Mouse (Mus musculus) midbrain, embryonic 16.5 days (tissue): ENCODE results near the gene Clec5a. TPM values are rescaled to one million over a fixed set of nuclear protein-coding genes. Genes with fewer than 3 reads are reported as not detected.

ENCODE experiments used
- polyA plus RNA-seq: library from polyadenylated mRNA; unstranded; fragments of >200 nt; fragmentation: Nextera tagmentation; extraction: Ambion mirVana; gene quantifications from 2 replicates; pipeline ENCODE4 v1.2.1, GENCODE M21; 2015

Clec5a gene
- polyA plus RNA-seq, 1 experiment from 2014 or later = 0.75 TPM

Other genes starting within 250 kb of the Clec5a start
- 12.9 and 13.8 TPM in 2 replicates for gene E330009J07Rik, start 149.7 kb downstream of the Clec5a start, polyA plus RNA-seq
- 0.10 and 0.21 TPM in 2 replicates for gene Wee2, start 146.7 kb downstream of the Clec5a start, polyA plus RNA-seq
- 96.8 and 110 TPM in 2 replicates for gene Ssbp1, start 114.5 kb downstream of the Clec5a start, polyA plus RNA-seq
- not detected in 2 replicates for gene Tas2r137, start 94.6 kb downstream of the Clec5a start, polyA plus RNA-seq
- not detected in 2 replicates for gene Tas2r108, start 92.3 kb downstream of the Clec5a start, polyA plus RNA-seq
- gene Prss37, start 66.3 kb downstream of the Clec5a start, polyA plus RNA-seq = not detected in 2 replicates
- gene Olfr461, start 30.8 kb downstream of the Clec5a start, polyA plus RNA-seq = 0.06 and 0.11 TPM in 2 replicates
- not detected in 2 replicates for gene Olfr460, start 16.3 kb downstream of the Clec5a start, polyA plus RNA-seq
- not detected in 2 replicates for gene Tas2r138, start 27.5 kb upstream of the Clec5a start, polyA plus RNA-seq
- not detected in 2 replicates for gene Mgam, start 43.0 kb upstream of the Clec5a start, polyA plus RNA-seq